Mouse (Mus musculus): Measurements from ENCODE around the gene Zpbp2.

GRCm38 (mm10) chr11:98560942-98561341 is 10.0 kb downstream of the Zpbp2 start:
- TF ChIP-seq ZC3H11A (IDR thresholded peaks at IDR 0.05; ENCODE audit: borderline replicate concordance, low read depth, low read length): no peak
- no peak for TF ChIP-seq CHD2 (IDR thresholded peaks at IDR 0.05; ENCODE audit: low read depth, low read length)
- no peak for TF ChIP-seq HCFC1 (IDR thresholded peaks at IDR 0.05; ENCODE audit: borderline replicate concordance, insufficient read depth, low read length)
- TF ChIP-seq ZNF384 (IDR thresholded peaks at IDR 0.05; ENCODE audit: low read depth, low read length): no peak
- TF ChIP-seq MAFK (IDR thresholded peaks at IDR 0.05; ENCODE audit: insufficient read depth, low read depth, low read length): no peak
